Mouse (Mus musculus): ENCODE results near the gene Dlat.
"Not testable (repeated sequence)": the region's sequence is repeated elsewhere in the genome, so short reads cannot be mapped to it uniquely, and the experiment has no call there.

The Dlat gene

DNA sequence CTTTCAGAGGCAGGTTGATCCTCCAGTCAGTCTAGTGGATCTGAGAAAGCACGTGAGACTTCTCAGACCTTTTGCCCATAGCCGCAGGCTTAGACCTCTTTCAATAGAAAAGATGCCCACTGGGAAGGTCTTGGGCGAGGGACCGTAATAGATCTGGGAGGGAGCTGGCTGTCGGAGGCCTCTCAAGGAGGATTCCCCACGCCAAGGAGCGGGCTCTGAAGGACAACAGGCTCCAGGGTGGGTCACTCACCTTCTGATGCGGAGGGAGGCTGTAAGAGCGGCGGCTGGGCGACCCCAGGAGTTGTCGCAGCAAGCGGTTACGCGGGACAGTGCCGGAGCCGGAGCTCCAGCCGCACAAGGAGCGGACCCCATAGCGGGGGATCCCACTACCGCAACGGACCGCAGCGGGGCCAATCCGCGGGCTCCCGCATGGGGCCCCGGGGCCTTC is 615 bp downstream of the Dlat start:
- DNase-seq = no peak

DNA sequence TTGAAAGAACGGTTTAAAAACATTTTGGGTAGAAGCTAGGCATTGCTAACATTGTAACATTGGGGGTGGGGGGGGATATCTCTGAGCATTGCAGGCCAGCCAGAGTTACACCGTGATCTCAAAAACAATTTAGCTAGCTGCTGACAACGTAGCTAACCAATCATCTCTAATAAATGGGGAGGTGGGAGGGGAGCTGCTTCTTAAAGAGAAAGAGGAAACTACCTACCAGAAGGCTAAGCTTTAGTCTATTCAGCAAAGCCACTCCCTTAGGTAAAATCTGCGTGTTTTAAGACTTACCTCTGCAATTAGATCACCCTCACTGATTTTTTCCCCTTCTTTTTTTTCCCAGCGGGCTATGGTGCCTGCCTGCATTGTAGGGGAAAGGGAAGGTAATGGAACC is 1.2 kb downstream of the Dlat start:
- no peak for DNase-seq

DNA sequence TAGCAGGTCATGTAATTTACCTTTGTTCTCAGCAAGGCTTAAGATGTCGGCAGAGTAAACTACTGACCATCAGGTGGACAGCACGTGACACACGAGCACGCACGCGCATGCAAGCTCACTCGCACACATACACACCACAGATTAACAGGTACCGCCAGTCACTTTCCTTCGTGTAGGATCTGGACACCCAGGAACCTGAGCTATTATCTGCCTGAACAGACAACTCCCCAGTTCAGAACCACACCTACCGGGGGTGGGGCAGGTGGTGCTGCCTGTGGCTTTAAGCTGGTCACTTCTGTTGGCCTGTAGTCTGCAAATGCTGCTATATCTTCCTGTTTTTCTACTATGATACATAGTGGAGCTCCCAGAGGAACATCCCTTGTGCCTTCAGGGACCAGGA is 9.1 kb downstream of the Dlat start:
- no peak for DNase-seq

DNA sequence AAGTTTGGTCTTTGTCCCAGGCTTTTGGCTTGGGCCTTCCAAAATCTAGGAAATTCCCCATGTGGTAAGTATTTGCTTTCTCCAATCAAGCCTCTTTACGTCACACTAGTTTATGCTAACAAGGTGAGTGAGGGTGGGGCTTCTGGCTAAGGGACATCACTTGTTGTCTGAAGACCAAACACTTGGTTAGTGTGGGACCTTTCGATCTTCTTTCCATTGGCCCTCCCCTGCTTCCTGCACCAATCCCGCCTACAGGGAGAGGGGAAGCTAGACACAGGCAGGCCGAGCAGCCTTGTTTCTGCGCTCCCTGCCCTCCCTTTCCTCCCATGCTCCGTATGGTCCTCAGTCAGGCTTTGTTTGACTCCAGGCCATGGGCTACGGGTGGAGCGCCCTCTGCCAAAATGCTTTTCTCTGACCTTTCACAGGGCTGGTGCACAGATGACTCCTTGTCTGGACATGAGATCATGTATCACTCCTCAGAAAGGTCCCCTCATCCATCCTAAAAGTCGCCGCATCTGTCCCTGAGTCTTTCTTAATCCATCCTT is 12.7 kb downstream of the Dlat start:
- DNase-seq = no peak

DNA sequence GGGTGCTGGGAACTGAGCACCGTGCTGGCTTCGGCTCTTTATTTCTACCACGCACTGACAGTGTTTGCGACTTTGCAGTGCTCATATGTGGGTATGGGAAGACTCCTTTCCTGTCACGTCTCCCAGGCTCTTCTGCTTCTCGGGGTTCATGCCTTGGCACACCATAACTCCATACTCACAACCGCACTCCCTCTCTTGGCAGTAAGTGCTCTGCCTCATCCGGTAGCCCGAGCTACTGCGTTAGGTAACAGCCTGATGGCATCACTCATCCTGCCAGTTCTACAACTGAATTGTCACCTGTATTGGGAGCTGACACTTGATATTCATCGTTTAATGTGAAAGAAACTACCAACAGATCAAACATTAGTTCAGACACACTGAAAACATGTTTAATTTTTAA is 25.3 kb downstream of the Dlat start:
- DNase-seq = no peak

DNA sequence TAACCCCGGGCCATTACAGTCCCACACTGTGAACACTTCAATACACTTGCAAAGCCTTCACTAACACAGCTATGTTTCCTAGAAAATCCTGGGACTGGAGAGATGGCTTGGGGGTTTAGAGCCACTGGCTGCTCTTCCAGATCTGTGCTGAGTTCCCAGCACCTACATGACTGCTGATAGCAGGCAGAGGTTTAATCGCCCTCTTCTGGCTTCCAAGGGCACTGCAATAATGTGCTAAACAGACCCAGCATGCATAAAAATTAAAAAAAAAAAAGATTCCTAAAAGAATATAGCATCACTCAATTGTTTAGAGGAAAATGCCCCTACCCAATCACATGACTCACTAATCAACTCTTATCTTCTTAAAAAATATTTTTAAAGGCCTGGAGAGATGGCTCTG is 26.5 kb downstream of the Dlat start:
- DNase-seq = no peak

DNA sequence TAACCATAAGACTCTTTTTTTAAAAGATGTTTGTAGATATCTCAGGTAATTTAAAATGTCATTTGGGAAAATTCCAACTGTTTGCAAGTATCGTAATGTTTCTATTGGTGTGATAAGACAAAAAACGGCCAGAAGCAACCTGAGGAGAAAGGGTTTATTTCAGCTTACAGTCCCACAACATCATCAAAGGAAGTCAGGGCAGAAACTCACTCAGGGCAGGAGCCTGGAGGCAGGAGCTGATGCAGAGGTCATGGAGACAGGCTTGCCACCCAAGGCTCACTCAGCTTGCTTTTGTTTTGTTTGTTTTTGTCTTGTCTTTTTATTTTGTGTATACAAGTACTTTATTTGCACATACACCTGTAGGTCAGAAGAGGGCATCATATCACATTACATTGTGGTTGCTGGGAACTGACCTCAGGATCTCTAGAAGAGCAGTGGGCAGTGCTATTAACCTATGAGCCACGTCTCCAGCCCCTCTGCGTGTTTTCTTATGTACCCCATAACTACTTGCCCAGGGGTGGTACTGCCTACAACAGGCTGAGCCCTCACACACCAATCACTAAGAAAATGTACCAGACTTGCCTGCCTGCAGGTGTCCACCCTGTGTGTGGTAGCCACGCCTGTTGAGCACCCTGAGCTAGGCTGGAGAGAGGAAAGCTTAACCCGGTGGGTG is 27.4 kb downstream of the Dlat start:
- DNase-seq = no peak

DNA sequence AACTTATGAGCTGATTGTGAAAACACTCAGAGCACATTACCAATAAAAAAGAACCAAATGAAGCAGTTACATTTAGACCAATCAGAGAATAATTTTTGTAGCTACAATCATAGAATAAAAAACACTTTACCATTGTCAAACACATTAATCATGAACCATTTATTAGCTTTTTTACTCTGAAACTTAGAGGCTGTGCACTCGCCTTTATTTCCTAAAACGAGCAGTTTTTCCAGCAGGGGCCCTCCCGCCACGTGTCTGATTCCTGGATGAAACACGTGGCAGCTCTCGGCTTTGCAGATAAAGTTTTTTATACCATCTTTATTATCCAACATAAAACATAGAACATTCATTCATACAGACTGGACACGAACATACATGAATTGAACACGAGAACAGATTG is 28.7 kb downstream of the Dlat start:
- not testable (repeated sequence) for DNase-seq

DNA sequence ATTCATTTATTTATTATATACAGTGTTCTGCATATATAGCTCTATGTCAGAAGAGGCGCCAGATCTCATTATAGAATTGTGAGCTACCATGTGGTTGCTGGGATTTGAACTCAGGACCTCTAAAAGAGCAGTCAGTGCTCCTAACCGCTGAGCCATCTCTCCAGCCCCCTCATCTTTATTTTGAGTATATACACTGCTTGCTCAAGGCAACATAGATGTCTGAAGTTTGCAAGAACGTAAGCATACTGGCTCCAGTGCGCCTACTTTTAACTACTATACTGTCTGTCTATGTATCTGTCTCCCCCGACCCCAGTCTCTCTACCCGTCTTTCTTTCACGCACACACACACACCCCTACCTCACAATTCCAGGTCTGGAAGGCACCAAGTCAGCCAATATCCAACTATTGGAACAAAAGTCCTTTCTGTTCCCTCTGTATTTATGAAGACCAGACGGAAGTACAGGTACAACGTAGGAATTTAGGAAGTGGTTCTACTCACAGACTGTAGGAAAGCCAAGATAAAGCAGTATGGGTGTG is 41.7 kb downstream of the Dlat start:
- no peak for DNase-seq

DNA sequence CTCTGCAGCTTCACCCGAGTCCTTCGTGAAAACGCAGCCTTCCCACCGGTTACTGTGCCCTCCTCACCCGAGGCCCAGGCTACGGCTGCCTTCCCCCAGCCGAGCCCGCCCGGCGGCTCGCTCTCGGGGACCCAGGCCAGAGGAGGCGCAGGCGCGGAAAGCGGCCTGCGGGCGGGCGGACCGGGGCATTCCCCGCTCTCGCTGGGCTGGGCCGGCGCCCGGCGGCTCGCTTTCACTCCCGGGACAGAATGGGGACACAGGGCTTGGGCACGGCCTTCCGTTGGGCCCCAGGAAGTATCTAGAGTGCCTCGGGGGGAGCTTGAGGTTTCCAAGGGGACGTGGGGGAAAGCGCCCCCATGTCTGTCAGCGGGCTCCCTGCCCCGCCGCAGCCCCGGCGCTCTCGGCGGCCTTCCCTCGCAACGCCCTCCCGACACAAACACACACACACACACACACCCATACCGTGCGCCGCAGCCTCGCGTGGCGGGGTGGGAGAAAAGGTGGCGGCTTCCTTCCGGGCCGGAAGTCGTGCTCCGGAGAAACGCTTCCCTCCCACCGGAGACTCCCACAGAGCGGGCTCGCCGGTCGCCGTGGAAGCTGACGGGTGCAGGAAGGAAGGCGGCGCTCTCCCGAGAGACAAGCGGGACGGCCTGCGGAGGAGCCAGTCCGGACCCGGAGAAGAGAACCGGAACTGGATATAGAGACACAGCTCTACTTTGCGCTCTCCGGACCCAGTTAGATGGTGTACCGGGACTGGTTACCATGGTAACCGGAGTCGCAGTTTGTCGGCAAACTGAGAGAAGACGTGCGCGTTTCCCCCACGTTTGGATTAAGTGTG is 42.6 kb downstream of the Dlat start, which contains the start of the genes Pih1d2 and Nkapd1:
Gene Pih1d2 (plus strand): TSS at position 556 of the 838 bp plus-strand sequence.
Gene Nkapd1 (minus strand): TSS at position 699 of the 838 bp plus-strand sequence.
- peak; percentile 89 for DNase-seq

DNA sequence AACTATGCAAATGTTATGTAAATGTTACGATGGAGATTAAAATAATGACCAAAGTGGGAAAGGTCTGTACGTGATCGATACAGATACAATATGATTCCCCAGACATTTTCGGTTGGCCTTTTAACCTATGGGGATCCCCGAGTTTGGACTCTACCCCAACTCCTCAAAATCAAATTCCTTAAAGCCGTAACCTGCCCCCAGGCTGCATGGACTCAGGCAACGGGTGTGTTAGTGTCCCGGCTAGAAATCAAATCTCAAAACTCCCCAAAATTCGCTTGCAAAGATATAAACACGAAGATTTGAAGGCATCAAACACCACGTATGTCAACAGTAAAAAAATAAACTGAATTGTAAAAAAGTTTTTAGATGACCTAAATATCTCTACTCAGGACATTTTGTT is 43.4 kb downstream of the Dlat start:
- no peak for DNase-seq

DNA sequence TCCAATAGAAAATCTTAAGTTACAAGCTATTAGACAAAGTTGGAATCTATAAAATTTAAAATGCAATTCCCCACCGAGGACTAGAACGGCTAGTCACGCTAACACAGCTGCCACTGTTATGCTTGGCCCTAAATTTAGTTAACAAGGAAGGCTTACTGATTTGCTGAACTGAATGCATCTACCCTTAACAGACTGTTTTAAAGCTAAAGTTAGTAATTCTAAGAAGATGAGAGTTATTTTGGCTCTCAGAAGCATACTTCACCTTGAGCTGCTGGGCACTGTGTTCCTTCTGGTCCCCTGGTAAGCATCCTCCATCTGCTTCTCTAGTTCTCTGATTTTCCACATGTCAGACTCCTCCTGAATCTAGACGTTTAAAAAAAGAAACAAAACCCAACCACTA is 47.5 kb downstream of the Dlat start:
- DNase-seq = no peak

DNA sequence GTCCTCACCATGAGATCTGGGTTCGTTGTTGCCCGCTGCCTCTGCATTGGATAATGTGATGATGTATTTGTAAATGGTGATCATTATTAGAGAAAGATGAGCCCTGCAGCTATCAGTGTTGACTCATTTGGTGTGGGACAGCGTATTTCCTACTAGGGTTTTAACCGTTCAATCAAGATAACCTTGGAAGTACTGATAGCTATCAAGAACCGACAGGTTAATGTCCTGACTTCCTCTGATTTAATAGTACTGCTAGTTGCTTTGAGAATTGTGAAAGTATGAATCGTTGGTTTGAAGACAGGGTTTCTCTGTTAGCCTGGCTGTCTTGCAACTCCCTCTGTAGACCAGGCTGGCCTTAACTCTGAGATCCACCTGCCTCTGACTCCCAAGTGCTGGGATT is 55.2 kb downstream of the Dlat start:
- DNase-seq = no peak

DNA sequence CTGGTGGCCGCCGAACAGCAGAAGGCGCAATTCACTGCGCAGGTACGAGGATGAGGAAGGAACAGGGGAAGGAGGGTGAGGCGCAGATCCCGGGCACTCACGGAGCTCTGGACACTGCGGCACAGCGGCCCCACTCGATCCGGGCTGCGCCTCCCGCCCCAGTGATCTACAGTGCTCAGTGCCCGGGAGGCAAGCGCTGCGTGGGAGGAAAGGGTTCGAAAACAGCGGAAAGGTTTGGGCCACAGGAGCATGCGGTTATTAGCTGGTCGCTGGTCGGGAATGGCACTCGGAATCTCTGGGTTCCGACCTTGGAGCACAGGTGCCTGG is 55.6 kb downstream of the Dlat start:
- DNase-seq = no peak

DNA sequence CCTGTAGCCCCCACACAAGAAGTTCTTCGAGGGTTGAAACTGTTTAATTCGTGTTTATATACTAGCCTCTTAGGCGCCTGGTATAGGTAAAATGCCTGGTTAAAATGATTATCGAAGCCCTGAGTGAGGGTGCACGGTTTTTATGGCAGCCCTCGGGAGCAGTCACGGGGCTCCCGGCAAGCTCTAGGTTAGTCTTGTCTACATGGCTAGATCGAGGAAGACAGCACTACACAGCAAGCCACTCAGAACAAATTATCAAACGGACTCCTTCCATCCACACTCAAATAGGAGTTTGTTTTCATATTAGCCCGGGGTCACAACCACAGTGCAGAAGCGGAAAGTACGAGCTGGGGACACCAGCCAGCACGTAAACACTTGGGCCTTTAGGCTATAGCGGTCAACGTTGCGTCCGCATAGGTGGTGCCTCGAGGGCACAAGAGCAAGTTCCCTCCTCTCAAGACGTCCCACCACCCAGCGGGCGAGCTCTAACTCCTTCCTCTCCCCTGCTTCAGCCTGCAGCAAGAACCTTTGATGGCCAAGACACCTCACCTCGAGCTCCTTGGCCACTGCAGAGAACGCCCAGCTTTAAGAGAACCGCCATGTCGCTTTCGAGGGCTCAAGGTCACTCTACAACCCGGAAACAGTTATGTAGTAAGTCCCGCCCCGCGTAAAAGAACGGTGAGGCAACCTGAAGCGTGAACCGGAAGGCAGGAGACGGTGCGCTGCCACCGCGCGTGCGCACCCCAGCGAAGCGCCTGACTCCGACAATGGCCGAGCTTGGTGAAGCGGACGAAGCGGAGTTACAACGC is 56.2 kb downstream of the Dlat start, which contains the start of the genes Sdhd and Timm8b:
Gene Sdhd (minus strand): TSS at position 624 of the 809 bp plus-strand sequence.
Gene Timm8b (plus strand): TSS at position 722 of the 809 bp plus-strand sequence.
- peak; percentile 96 for DNase-seq

DNA sequence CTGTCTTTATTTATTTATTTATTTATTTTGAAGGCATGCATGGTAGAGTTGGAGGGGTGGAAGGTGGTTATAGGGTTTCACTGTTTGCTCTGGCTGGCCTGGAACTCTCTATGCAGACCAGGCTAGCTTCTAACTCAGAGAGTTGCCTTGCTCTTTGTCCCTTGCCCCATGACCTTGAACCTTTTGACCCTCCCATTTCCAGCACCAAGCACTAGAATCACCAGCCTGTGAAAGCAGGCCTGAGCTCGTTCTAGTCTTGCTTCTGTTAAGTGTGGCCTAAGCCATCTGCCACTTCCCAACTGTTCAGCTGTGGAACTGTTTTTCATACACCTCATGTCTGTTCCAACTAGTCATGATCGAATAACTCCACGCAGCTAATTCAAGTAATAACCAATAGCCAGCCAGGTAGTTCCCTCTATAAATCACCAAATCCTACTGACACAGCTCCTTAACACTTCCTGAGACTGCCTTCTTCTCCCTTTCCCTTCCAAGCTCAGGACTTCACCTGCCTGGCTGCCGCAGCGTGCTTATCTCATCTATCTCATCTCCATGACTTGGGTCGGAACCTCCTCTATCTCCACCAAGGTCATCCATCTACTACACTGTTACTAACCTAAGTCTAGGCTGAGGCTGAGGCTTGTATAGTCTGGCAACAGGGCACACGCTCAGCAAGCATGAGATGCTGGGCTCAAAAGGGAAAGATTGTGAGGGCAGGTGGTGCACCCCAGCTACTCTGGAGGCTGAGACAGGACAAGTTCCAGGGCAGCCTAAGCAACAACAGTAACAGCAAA is 57.3 kb downstream of the Dlat start:
- no peak for DNase-seq

DNA sequence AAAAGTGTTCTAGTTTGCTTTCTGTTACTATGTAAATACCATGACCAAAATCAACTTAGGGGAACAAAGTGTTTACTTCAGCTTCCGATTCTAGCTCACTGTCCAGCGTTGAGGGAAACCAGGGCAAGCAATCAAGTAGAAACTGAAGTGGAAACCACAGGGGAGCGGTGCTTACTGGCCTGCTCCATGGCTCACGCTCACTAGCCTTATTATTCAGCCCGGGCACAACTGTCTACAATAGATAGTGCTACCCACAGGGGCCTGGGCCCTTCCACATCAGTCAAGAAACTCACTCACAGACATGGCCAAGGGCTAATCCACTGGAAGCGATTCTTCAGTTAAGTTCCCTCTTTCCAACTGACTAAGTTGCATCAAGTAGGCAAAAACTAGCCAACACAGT is 58.0 kb downstream of the Dlat start:
- no peak for DNase-seq

DNA sequence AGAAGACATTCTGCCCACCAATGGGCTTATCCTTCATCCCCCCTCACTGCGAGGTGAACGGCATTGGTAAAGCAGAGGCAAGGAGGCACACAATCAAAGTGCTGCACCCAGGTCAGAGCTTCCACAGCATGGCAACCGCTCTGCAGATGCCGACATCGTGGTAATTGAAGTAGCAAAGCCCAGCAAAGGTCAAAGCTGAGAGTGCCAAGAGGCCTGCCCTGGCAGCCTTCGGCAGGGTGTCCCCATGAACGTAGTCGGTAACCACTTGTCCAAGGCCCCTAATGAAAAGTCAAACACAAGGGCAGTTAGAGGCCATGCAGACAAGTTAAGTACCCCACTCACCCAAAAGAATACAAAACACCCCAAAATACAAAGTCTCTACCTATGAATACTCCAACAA is 62.6 kb downstream of the Dlat start:
- DNase-seq = no peak

DNA sequence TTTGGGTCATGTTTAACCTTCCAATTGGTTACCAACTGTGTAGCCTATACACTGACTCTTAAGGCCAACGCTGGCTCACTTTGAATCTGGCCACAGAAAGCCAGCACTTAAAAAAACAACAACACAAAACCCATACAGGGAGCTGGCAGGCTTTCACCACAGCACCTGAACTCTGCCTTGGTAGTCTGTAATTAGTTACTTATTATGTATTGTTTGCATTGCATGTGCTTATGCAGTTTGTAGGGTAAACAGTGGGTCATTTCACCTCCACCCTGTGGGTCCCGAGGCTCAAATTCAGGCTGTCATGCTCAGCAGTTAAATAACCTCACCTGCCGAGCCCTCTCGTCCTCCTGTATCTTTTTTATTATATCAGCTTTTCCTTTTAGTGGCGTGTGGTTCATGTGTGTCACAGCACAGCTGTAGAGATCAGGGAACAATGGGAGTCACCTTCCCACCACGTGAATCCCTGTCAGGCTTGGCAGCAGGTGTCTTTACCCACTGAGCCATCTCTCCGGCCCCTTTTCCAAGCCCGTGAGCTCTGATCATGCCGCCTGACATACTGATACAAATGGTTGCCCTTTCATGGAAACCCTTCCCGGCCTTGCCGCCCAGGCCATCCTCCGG is 64.7 kb downstream of the Dlat start:
- no peak for DNase-seq

DNA sequence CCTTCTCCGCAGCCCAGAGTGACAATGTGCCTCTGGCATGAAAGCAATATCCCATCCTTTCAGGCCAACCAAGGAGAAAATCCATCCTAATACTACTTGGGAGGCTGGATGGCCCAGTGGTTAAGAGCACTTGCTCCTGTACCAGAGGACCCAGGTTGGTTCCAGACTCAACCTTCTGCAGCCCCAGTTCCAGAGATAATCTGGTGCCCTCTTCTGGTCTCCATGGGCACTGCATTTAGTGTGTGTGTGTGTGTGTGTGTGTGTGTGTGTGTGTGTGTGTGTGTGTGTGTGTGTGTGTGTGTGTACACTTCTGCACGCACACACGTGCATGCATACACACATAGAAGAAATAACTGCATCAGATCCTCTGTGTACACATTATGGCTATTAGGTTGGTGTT is 66.0 kb downstream of the Dlat start:
- DNase-seq = no peak

DNA sequence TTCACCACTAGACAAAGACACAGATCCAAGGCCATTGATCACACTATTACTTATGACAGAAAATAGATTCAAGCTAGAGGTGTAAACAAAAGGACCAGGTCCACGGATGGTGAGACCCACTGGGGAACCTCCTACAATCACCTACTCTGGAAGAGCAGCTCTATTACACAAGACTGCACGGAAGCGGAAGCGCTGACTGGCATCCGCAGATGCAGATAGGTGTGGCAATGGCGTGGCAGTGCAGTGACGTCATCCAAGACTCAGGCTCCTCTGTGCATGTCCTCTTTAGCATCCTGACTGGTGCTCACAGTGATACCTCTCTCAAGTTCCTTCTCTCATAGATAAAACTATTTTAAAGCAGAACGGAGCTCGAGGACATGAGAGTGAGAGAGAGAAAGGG is 66.6 kb downstream of the Dlat start:
- no peak for DNase-seq

Measured in cerebellum, adult 9-11 months (tissue).